Mouse (Mus musculus) liver, embryonic 14.5 days (tissue): Measurements from ENCODE around the gene Smad3.

Source experiments
- CTCF ChIP-seq: IDR thresholded peaks from 2 replicates; pipeline ENCODE4 v1.5.1; 2016; ENCODE audit warnings: antibody characterized with exemption, low read depth, control low read depth
- EP300 ChIP-seq: IDR thresholded peaks from 2 replicates; pipeline ENCODE4 v1.6.1; 2016; ENCODE audit warnings: antibody characterized with exemption, low read depth

DNA sequence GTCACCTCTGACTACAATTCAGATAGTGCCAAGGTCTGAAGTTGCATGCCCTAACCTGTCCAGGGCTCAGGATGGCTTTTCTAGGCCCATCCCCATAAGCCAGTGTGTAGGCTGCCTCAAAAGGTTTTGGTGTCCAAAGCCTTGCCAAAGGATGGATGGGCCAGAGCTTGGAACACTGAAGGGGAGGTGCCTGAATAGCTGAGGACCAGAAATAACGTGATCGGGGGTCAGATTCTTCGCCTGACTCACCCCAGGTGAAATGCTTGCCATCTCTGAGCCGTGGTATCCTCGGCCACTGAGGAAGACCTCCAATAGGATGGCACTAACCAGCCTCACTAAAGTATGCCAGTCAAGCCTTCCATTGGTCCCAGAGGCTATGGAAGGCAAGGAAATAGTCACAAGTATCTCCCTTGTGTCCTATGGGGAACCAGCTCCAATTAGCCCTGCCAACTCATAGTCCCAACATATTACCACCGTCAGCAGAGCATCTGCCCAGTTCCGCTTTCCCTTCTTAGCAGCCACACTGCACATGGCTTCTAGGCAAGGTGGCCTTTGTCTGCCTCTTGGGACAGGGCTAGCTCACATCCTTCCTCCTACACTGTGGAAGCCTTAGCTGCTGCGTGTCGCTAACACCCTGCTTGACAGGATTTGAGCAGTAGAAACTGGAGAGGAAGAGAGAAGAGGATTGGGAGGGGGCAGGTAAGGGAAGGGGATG, 26.5 kb downstream of the Smad3 start:
- no peak for TF ChIP-seq EP300
- TF ChIP-seq CTCF: no peak
